Mouse (Mus musculus): ENCODE measurements around the gene Gramd2.
"Not testable (repeated sequence)": the region's sequence is repeated elsewhere in the genome, so short reads cannot be mapped to it uniquely, and the experiment has no call there.

Gramd2 gene

DNA sequence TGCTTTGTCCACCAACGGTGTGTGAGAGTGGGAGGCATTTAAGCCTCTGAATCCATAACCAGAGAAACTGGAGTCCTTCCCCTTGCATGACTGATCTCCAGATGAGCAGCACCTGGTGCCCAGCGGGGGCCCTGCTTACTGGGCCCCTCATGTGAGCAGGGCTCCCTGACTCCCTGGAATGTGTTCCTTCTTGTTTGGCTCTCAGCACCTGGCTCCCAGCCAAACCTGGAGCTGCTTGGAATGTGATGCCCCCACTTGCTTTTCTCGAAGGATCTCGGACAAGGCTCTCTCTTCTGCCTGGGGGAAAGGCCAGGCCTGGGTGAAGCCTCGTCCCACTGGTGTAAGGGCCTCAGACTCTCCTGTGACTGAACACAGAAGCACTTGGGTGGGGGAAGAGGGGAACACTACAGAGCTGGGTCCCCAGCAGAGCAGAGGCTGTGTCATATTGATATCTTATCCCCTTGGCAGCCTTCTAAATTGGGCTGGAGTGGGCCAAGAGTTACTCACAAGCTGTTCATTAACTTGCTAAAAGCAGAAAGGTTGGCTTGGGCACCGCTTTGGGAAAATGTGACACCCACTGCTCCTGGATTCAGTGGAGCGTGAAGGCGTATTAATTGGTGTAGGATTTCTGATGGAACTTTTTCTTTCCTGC lies 44.0 kb downstream of the Gramd2 start:
- peak; percentile 89 for DNase-seq

DNA sequence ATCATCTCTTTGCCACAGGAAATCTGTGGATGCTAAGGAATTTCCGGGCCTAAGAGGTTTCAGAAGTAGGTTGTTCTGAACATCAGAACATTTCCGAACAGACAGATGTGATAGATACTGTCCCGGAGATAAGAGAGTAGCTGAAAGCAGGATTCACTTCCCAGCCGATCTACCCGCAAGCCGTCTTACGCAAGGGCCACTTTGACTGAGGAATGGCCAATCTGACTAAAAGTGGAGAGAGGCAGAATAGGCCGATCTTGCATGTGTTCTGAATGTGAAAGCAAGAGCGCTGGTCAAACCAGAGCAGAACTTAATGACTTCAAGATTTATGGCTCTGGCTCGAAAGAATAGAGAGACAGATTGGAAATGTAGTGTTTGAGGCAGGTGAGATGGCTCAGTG lies 45.6 kb downstream of the Gramd2 start:
- DNase-seq = no peak

GRCm38 (mm10) chr9:59727569-59728286 lies 47.8 kb downstream of the Gramd2 start:
- DNase-seq = peak; percentile 61

- no peak for DNase-seq
Observed at GRCm38 (mm10) chr9:59731136-59731535, 51.2 kb downstream of the Gramd2 start.

GRCm38 (mm10) chr9:59733075-59733474 lies 53.1 kb downstream of the Gramd2 start:
- no peak for DNase-seq

GRCm38 (mm10) chr9:59735394-59735793 lies 55.5 kb downstream of the Gramd2 start:
- no peak for DNase-seq

DNA sequence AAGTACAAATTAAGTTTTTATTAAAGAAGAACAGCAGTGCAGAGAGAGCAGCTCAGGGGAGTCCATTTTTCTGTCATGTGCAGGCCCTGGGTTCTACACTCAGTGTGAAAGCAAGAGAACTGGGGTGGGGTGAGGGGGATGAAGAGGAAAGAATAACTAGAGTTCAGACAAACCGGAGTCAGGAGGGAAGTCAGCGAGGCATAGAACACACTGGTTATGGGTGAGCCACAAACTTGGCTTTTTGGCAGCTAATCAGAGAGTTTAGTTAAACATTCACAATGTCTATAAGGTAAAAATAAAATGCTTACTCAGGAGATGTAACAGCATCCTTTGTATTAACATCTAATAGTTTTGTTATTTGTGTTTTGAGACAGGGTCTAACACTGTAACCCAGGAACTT lies 60.6 kb downstream of the Gramd2 start:
- DNase-seq = no peak

- DNase-seq = no peak
Observed at GRCm38 (mm10) chr9:59743903-59744302, 64.0 kb downstream of the Gramd2 start.

DNA sequence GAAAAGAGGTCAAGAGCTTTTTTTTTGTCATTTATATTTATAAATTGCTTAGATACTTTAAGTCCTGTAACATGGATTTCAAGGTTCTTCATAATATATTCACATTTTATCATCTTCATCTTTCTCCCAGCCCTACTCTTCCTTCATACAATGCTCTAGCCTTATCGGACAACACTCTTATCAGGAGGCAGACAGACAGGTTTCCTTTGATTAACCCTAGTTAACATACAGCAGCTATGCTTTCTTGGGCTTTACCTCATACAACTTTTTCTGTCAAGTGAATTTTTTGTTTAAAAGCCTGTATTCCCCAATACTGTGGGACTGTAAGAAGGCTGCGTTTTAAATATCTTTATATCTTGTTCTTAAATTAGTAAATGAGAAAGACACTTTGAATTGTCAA lies 68.4 kb downstream of the Gramd2 start:
- DNase-seq = no peak

- no peak for DNase-seq
Observed at GRCm38 (mm10) chr9:59748969-59749368, 69.0 kb downstream of the Gramd2 start.

DNA sequence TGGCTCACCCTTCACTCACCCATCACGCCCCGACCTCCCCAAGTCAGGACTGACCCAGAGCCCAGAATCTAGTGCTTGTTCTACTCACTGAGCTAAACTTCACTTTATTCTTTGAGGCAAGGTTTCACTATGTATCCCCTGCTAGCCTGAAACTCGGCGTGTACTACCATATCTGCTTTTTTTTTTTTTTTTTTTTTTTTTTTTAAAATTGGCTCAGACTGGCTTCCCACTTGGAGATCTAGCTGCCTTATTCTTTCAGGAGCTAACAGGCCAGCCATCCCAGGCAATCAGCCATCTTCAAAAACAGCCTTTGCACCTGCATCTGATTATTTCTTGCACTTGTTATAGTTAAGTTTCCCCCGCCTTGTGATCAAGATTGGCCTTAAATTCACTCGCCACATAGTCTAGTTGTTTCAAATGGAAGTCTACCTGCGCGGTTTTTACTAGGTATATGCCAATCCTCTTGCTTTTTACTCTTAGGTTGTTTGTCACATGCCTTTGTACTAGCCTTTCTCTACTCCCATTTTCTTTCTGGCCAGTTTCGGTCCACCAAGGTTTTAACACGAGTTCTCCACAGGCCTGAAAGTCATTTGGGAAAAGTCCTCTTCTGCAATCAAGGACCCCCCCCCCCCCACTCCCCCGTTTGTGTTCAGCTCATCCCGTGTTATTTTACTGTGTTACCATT lies 69.8 kb downstream of the Gramd2 start:
- DNase-seq = no peak

- DNase-seq = peak; percentile 100
Observed at GRCm38 (mm10) chr9:59750267-59751065, 70.5 kb downstream of the Gramd2 start, which contains the start of the genes Senp8 and Myo9a. TSS of gene Senp8 (minus strand) at chr9:59750710. TSS of gene Myo9a (plus strand) at chr9:59750896.

DNA sequence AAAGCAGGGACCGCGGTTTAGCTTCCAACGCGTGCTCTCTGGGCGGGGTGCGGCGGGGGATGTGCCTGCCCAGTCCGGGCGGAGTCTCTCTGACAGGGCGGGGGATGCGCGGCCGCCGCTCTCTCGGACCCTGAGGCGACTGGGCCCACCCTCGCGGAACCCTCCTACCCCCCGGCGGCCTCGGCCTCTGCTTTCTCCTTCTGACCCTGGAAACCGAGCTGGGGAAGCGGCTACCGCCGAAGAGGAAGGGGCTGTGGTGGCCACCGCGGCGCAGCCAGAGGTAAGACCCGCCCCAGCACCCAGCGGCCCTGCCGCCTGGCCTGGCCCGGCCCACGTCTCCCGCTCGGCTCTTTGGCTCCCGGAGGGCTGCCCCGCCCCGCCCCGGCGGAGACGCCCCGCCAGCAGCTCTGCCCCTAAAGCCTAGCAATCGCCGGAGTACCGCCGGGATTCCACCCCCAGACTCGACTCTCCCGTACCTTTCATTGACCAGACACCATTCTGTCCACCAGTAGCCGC lies 71.2 kb downstream of the Gramd2 start:
- peak; percentile 98 for DNase-seq

DNA sequence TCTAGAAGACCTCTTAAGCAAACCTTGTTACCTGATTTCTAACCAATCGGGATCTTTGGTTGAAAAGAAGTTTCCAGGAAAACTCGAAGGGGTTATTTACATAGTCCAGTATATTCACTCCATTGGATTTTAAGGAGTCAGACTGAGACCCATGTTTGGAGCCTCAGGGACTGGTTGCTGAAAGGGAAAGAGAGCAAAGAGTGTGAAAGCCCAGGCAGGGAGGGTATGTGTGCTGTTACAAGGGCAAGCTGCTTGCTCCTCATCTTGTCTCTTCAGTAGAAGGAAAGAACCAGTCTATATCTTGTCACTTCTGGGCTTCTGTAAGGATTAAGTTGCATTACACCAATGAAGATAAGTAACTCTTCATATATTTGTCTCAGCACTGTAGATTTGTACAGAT lies 72.0 kb downstream of the Gramd2 start:
- DNase-seq = no peak

DNA sequence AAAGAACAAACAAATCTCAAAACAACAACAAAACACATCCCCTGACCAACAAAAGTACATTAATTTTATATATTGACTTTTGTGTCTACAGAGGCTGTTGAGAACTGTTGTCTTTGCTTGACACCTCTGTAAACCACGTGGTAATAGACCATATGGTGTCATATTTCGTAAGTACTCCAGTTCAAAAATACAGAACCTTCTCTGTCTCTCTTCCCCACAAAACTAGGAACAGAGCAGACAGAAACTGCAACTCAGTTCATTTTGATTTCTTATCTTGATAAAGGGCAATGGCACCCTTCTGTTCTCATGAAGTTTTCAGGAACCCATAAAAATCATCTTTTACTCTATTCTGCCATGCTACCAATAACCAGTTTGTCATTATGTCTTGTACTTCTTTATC lies 75.3 kb downstream of the Gramd2 start:
- DNase-seq = no peak

DNA sequence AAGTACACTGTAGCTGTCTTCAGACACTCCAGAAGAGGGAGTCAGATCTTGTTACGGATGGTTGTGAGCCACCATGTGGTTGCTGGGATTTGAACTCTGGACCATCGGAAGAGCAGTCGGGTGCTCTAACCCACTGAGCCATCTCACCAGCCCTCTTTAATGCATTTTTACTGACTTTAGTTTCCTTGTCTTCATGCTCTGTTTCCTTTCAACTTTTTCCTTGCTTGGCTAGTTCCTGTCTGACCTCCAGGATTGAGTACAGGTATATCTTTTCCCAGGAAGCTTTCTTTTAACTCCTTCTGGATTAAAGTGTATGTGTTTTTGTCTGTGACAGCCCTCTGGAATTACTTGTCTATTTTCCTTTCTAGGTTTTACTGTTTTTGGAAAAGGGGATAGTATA lies 77.1 kb downstream of the Gramd2 start:
- DNase-seq = not testable (repeated sequence)

DNA sequence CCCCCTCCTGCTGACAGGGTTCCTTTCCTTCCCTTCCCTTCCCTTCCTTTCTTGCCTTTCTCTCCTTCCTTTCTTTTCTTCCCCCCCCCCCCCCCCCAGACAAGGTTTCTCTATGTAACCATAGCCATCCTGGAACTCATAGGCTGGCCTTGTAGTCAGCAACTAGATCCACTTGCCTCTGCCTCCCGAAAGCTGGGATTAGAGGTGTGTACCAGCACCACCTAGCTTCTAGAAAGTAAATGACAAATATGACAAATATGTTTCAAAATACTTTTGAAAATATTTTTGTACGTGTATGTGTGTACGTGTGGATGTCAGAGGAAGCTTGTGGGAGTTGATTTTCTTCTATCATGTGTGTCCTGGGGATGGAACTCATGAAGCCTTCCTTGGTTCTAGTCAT lies 80.6 kb downstream of the Gramd2 start:
- DNase-seq = no peak

DNA sequence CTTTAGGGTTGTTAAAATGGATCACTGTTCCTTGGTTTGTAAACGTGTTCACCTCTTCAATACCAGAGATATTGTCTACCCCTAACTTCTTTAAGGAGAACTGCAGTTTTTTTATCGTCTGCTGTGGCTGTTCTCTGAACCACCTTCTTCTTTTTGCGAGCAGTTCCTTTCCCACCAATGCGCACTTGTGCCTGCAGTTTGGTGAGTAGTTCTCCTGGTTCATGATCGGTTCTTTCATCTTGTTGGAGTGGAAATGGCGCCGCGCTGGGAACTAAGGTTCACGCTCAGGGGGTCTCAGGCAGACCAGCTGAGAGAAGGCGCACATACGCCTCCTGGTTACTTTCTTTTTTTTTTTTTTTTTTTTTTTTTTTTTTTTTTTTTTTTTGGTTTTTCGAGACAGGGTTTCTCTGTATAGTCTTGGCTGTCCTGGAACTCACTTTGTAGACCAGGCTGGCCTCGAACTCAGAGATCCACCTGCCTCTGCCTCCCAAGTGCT lies 87.1 kb downstream of the Gramd2 start:
- DNase-seq = not testable (repeated sequence)
